Mouse (Mus musculus): ENCODE data around the gene Syngap1.

- TF ChIP-seq CTCF (IDR thresholded peaks at IDR 0.05; ENCODE audit: insufficient read depth, low read length) (no peak), POLR2A (IDR thresholded peaks at IDR 0.05; ENCODE audit: borderline replicate concordance, extremely low read depth, low read depth, low read length) (no peak)
Measured at GRCm38 (mm10) chr17:26948316-26949050, 7.4 kb downstream of the Syngap1 start.
